Mouse (Mus musculus) adrenal gland, adult 2 months (tissue): ENCODE measurements around the gene Ccn2. TPM values are rescaled to one million over a fixed set of nuclear protein-coding genes. Genes with fewer than 3 reads are reported as not detected.
"Not testable (repeated sequence)": the region's sequence is repeated elsewhere in the genome, so short reads cannot be mapped to it uniquely, and the experiment has no call there.

Experiments used
- DNase-seq: peaks from one replicate; pipeline ENCODE4 v3.0.0; 2021
- polyA plus RNA-seq: library from polyadenylated mRNA; depleted of rRNA; stranded (reverse); fragments of >200 nt; gene quantifications from 2 replicates; pipeline ENCODE4 v1.2.3, GENCODE M21; 2012
- total RNA-seq, 2 experiments: library from RNA; stranded (reverse); gene quantifications; 2 replicates each; pipeline ENCODE4 v1.2.3; 2021

The Ccn2 gene
- total and polyA plus RNA-seq, 3 experiments: 51.1 to 241 (median 78.2) TPM

DNA sequence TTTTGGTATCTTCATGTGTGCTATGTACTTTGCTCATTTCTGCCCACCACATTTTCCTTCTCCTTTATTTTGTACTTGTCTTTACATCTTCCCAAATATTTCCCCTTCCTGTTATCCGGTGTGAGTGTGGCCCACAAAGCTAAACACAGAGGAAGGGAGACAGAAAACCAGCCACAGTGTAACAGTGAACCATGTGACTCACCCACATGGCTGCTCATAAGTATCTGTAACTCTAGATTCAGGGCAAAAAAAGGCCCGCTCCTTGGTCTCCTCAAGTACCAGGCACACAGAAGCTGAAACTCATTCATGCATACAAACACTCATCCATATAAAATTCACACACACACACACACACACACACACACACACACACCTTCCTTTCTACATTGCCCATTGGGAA, 7.8 kb downstream of the Ccn2 start:
- DNase-seq: no peak

DNA sequence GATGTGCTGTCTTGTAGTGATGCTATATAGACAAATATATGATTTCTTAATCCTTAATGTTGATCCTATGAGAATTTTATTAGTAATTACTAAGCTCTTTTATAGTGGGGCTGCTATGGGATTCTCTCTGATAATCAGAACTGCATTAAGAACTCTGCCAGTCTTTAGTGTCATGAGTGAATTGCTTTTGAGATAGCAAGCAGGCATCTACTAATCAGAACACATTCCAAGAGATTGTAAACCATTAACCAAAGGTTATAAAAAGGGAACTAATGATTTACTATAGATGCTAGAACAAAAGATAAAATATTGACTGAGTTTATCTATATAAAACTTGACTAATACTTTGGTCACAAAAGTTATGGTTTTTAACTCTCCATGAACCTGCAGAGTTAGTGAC, 8.5 kb downstream of the Ccn2 start:
- DNase-seq: no peak

DNA sequence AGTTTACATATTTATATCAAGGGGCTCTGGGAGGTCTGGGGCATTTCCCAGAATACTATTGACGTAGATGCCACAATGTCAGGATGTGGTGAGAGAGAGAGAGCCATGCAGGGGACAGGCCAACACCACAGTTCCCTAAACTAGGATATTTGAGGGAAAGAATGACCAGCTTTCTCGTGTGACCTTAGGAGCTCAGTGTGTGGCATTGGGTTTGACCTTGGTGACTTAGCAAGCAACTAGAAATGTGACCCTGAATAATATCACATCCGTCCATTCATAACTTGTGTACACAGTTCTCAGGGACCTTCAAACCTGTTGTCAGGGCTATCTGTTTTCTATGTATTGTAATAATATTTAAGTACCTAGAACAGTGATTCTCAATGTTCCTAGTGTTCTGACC, 13.9 kb downstream of the Ccn2 start:
- DNase-seq: peak; percentile 44

DNA sequence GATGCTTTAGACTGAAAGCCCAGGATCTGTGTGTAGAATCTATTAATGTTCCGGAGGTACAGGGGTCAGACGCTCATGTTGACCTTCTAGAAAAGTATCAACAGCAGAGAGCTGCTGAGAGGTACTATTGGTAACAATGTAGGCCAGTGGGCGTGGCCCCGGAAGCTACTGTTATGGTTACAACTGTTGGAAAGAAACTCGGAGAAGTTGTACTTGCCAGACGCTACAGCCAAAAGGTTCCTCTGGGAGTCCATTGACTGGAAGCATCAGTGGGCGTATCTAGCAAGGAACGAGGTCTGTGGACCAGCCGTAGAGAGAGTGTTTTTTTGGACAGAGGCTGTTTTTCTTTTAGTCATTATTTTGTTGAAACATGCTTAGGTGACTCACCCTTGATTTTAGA, 14.5 kb downstream of the Ccn2 start:
- no peak for DNase-seq

DNA sequence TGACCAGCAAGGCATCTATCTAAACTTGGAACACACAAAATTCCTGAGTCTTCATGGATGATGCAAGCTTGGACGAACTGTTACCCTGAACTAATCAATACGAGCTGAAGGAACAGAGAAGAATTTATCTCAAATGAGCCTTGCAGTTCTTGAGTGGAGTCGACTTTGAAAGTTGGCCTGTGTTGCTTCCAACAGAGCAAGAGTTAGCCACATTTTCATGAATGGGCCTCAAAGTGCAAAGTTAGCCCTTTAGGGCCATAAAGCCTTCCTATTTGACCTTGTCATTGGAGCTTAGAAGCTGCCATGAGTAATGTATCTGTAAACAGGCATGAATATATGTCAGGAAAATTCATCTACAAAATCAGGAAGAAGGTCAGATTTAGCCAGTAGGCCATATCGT, 19.5 kb downstream of the Ccn2 start:
- DNase-seq: no peak

DNA sequence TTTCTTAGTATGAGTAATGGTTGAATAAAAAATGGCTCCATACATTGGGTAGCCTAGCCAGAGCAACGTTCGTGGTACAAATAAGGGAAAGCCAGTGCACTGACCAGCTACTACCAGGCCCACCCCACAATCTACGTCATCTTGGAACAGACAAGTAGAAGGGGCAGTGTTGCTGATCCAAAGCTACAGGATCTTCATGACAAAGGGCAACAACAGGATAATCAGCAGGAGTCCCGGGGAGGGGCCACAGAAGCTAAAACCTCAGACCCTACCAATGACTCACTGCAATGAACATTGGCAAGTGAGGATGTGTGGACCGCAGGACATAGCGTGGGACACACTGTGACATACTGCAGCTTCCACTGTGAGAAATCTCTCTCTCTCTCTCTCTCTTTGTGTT, 20.6 kb downstream of the Ccn2 start:
- DNase-seq: no peak

DNA sequence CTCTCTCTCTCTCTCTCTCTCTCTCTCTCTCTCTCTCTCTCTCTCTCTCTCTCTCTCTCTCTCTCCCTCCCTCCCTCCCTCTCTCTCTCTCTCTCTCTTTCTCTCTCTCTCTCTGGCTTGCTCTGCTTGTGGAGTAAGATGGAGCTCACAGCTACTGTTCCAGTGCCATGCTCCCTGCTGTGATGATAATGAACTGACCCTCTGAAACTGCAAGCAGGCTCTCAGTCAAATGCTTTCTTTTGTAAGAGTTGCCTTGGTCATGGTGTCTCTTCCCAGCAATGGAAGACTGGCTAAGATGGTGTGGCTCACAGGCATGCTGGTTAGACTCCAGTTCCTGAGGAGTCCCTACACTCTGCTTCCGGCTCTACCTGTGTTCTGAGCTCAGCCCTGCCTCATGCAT, 21.3 kb downstream of the Ccn2 start:
- DNase-seq: not testable (repeated sequence)

DNA sequence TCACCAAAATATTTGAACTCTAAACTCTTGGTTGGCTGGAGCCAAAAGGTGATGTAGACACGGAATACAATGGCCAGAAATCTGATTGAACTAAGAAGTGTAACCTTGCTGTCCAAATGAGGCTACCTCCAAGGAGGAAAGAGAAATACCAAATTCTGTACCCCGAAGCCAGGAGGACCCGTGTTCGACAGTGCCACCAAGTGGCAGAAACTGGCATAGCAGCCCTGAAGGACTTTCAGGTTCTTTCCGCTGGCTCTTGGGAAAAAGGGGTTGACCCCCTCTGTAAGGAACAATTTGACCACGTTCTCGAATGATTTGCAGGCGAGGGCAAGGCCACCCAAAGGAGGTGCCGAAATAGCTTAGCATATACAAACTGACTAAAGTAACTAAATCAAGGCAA, 26.3 kb downstream of the Ccn2 start:
- peak; percentile 48 for DNase-seq

DNA sequence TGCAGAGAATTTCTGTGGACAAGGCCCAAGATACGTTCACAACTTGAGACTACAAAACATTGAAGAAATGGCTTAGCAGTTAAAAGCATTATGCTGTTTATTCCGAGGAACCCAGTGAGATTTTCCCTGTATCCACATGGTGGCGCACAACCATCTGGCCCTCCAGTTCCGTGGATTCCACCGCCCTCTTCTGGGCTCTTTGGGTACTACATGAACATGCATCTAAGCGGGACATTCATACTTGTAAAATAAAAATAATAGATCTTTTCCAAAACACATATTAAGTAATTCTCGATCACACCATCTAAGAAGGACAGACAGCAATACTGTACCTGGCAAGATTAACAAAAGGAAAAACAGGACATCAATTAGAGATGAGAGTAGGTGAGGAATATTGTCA, 27.3 kb downstream of the Ccn2 start:
- DNase-seq: peak; percentile 71

DNA sequence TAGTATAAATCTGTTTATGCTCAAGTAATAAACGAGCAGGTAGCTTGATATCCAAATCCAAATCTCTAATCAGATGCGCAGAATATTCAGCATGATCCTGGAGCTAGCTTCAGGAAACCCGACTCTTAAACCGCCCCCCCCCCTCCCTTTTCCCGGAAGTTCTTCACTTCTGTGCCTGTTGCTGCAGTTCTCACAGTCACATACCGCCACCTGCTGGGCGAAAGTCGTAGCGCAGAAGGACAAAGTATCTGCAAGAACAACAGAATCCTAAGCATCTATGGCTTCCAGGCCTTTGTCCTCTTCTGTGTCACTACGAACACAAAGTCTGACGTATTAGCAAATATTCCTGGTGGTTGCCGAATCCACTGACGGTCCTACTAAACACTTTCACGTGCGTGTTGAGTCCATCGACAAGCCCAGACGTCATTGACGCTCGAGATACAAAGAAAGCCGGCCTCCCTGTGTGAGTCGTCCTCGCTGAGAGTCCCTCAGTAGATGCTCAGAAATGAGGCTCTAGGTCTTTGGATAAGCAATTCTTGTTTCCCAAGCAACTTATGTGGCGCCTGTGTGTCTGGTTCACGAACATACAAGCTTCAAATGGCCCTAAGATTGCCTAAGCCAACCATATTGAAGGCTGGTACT, 29.9 kb downstream of the Ccn2 start:
- peak; percentile 66 for DNase-seq

DNA sequence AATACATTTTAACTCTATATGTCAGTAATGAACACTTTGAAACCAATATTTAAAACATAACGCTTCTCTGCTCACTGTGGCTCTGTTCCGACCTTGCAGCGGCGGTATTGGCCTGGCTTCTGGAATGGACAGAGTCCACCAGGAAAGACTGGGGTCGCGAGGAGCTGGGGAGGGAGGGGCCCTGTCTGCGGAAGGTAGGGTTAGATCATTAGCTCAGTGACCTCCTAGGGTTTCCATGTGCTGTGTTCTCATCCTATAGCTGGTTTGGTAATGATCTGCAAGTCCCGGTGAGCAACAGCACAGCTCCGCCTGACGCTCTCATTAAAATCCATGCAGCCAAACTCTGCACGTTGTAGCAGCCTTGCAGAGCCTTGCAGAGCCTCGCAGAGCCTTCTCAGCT, 32.0 kb downstream of the Ccn2 start:
- no peak for DNase-seq

DNA sequence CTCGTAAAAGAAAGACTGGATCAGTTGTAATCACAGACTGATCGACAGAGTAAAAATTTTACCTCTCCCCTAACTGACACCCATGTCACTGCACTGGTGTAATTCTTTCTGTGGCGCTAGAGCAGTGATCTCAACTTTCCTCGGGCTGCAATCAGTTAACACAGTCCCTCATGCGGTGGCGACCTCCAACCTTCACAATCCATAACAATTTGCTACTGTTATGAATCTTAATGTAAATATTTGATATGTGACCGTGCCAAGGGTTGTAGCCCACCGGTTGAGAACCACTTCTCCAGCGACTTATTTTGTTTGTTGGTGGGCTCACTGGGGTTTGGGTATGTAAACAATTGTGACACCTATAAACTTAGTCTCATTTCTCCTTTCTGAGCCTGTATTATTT, 33.2 kb downstream of the Ccn2 start:
- DNase-seq: no peak

DNA sequence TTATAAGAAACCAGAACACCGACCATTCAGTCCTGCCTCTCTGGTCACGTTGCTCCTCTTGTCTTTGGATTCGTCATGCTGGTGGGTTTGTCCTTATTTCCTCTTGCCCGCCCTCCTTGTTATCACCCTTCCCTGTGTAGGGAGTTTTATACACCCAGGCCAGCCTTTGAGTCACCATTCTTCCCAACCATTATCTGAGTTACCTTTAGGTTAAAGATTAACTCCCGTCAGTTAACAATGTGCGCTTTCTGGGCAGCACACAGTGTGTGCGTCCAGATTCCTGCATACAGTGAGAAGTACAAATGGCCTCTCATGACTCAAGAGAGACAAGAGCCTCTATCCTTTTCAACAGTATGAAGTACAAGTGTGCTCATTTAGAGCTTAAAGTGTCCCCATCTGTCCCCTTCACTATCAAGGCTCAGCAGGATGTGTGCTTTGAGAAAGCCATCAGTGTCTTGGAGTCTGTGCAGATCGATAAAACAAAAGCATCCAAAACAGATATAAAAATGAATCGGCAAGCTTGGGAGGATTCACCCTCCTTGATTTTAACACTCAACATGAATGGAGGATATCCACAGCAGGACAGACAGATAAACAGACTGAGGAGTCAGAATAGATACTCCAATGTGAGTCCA, 34.0 kb downstream of the Ccn2 start:
- DNase-seq: no peak

DNA sequence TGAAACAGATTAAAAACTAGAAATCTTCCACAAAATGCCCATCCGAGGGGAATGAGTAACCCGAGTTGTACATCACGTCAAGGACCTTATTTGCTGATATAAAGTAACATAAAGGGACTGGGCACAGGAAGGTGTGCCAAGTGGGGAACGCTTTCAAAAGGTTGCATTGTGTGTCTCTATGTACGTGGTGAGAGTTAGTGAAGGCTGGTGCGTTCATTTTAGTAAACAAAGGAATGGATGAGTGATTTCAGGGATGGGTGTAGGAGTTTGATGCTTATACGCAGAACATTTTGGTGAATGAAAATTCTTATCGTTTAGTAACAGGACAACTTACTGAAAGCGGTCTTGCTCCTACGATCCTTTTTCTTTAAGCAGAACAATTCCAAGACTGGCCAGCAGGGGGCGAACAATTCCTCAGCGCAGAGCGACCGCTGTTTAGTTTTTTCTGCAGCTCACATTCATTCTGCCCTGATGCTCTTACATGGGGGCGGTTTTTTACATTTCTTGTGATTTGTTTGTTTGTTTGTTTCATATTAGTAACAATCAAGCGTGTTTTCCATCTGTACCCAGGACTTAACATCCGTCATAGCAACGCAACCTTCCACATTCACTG, 35.3 kb downstream of the Ccn2 start:
- peak; percentile 32 for DNase-seq

DNA sequence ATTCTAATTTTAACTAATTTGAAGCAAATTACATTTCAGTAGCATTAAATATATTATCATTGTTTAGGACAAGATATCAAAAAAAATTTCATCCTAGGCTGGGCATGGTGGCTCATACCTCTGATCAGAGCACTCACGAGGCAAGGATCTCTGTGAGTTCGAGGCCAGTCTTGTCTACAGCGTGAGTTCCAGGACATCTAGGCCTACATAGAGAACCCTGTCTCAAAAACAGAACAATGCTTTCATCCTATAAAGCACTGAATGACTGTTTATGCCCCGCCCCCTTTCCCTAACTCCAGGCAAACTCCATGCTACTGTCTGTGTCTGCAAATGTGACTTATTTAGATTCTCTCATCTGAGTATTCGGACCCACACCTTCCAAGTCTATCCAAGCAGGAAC, 35.9 kb downstream of the Ccn2 start:
- DNase-seq: no peak

DNA sequence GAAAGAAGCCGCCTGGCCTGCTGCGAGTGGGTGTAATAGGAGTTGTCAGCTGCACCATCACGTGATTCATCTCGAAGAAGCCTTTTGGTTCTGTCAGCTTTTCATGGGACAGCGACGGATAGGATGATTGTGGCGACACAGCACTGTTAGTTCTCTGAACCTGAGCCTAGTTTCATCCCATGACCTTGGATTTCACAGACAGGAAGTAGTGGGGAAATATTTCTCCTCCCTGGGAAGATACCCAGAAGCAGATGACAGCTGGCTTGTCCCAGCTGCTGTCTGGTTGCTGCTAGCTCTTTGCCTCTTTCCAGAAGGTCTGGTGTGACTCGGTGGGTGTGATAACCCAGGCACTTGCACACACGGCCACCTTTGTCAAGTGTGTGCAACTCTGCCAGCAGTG, 39.0 kb downstream of the Ccn2 start:
- peak; percentile 12 for DNase-seq

DNA sequence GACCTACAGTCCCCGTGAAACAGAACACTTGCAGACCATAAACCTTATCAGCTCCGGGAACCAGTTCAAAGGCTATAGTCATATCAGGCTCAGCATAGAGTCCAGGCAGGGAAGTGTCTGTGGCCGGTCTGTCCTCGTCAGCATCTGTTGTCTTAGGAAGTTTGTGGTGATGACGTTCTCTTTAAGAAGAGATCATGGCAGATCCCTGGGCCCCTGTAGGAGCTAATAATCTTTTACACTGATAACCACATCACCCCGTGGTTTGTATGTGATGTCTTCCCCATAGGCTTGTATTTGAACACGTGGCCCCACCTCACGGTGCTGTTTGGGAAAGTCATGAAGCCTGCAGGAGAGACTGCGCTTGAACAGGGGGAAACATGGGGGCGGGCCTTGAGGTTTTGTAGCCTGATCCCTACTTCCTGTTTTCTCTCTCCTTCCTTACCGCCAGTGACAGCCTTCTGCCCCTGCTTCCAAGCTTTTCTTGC, 40.1 kb downstream of the Ccn2 start:
- no peak for DNase-seq

DNA sequence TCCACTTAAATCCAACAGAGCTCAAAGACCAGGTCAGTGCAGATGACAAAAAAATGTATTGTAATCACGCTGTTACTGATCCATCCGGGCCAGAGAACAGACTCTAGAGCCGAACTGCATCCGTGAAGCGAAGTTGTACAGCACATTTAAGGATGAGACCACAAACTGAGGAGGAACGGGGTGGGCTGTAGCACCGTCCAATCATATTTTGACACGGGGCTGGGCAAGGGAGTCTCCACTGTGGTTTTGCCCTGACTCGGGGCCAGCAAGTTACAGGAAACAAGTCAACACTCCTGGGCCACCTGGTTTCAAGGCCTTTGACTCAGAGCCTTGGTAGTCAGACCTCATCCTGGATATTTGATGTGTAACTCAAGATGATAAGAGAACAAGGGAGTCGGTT, 40.6 kb downstream of the Ccn2 start:
- DNase-seq: no peak

DNA sequence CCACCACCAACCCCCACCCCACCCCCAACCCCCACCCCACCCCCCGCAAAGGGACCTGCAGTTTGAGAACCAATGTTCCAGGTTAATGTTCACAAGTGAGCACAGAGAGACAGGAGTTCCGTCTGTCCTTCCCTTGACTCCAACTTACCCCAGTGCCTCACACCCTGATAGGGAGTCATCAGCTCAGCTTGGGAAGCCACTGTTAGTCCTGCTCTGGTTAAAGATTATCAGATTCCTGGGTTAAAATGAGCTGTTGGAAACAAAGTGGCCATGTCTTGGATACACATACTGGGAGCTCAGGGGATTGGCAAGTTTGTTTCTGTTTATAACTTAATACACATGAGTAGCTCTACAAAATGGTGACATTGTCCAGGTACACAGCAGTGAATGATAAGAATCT, 41.7 kb downstream of the Ccn2 start:
- DNase-seq: no peak

DNA sequence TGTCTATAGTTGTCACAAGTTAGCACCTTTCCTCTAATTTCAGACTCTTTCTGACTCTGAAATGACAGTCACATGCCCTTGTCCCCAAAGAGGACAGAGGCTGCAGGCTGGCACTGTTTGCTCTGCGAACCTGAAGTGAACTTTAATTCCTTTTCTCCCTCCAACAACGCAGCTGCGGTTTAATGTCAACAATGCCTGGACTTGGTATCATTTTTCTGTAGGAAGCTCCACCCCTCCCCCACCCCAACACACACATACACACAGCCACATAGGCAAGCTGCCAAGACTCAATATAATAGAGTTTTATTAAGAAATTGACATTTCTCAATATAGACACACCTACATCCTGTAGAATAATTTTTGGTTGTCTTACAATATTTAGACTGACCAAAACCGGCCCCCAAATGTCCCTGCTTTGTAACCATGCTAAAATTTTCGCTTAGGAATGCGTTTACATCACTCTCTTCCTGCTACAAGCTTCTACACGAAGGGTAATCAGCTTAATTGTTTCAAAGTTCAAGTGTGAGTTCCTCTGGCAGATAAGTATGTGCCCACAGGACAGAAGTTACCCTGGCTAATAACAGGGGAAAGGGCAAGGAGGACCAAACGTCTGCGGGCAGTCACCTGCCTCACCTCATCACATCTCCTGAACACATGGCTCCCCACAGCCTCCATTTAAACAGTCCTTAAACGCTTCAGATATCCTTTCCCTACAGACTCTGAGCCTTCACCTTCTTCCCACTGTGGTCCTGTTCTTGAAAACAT, 43.2 kb downstream of the Ccn2 start:
- DNase-seq: no peak

DNA sequence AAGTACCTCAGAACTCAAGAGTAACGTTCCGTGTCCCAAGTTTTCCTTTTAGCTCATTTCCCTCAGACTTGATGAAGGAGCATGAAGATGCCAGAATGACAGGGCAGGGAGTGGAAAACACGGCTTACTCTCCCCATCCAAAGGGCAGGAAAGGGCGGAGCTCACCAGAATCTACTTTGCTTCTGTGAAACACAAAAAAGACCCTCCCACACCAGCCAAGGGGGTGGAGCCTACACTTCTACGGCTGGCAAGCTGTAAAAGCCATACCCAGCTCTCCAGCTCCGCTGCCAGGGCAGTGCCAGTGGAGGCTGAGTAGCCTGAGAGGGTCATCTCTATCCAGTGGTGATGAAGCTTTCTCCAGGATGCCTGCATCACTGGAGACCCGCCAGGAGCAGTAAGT, 44.4 kb downstream of the Ccn2 start:
- DNase-seq: no peak

DNA sequence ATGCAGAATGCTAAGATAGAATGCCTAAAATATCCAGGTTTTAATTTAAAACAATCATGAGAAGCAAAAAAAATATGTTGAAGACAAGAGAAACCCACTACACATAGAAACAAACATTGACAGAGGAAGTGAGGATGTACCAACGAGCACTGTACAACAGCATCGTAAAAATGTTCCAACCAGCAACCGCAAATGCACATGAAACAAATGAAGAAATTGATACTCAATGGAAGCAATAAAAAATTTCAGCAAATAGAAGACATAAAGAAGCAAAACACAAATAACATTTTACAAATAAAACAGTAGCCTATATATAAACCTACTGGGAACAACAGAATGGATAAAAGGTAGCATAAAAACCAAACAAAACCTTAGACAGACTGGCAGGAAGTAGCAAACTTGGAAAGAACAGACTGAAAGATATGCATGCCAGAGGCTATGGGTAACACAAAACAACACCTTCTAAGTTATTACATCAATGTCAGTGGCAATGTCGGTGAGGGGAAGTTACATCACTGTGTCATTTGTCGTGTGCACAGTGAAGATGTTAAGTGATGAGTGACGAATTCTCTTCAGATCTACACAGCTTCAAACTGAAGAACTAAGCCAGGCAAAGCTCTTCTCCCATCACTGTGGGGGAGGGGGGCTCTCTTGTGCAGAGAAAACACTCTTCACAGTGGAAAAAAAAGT, 45.1 kb downstream of the Ccn2 start:
- no peak for DNase-seq
